Mouse (Mus musculus) stomach, embryonic 16.5 days (tissue): ENCODE results near the gene Fam13c. TPM values are rescaled to one million over a fixed set of nuclear protein-coding genes. Genes with fewer than 3 reads are reported as not detected.
A peak's percentile ranks its signal among the peaks of the same experiment; 100 is the strongest.

Experiments used
- ATAC-seq: fragments of 200-750 bp; cut with Nextera tagmentation; 2 replicates; pipeline ENCODE4 v1.8.0; 2017; ENCODE audit warnings: moderate number of reproducible peaks, moderate TSS enrichment; ENCODE audit not compliant: insufficient read depth, low FRiP score
- H3K27ac ChIP-seq: fragments of 300-500 bp; sonication (generic); 2 replicates; pipeline ENCODE4 v1.5.1; 2014; ENCODE audit warnings: low read length
- H3K27me3 ChIP-seq: fragments of 300-500 bp; sonication (generic); 2 replicates; pipeline ENCODE4 v1.6.1; 2014; ENCODE audit warnings: low read length, control low read depth, mixed read lengths; ENCODE audit not compliant: control insufficient read depth, insufficient read depth
- H3K36me3 ChIP-seq: fragments of 300-500 bp; sonication (generic); 2 replicates; pipeline ENCODE4 v1.6.1; 2014; ENCODE audit warnings: low read length; ENCODE audit not compliant: control insufficient read depth, insufficient read depth
- H3K4me1 ChIP-seq: fragments of 300-500 bp; sonication (generic); 2 replicates; pipeline ENCODE4 v1.6.1; 2014; ENCODE audit warnings: low read length, control low read depth, mixed read lengths; ENCODE audit not compliant: control insufficient read depth, insufficient read depth
- H3K4me2 ChIP-seq: fragments of 300-500 bp; sonication (generic); 2 replicates; pipeline ENCODE4 v1.6.1; 2014; ENCODE audit warnings: low read depth, low read length, mixed read lengths
- H3K4me3 ChIP-seq: fragments of 300-500 bp; sonication (generic); replicated peaks from 2 replicates; pipeline ENCODE4 v1.5.1; 2014; ENCODE audit warnings: mild to moderate bottlenecking, low read length
- H3K9ac ChIP-seq: fragments of 300-500 bp; sonication (generic); 2 replicates; pipeline ENCODE4 v1.6.1; 2014; ENCODE audit warnings: low read length
- H3K9me3 ChIP-seq: fragments of 300-500 bp; sonication (generic); replicated peaks from 2 replicates; pipeline ENCODE4 v1.6.1; 2016; ENCODE audit warnings: low read length, control low read depth; ENCODE audit not compliant: control insufficient read depth
- WGBS: fragments of 180-500 bp; shearing (Covaris S2); extraction: QIAGEN DNeasy Blood & Tissue Kit; methylation state at CpG from one replicate; pipeline ENCODE4 v1.1.7; 2014; 5-methylcytosine and 5-hydroxymethylcytosine counted together
- polyA plus RNA-seq: library from polyadenylated mRNA; unstranded; fragments of >200 nt; fragmentation: Nextera tagmentation; extraction: Ambion mirVana; gene quantifications from 2 replicates; pipeline ENCODE4 v1.2.1, GENCODE M21; 2015

Gene Fam13c
- polyA plus RNA-seq, 1 experiment from 2014 or later: 10.2 TPM

GRCm38 (mm10) chr10:70521379-70521778 lies 81.1 kb downstream of the Fam13c start:
- Histone ChIP-seq H3K4me3 (peak overlapping the region; percentile 39), H3K27ac (no peak overlapping the region), H3K9me3 (no peaks in the 10 kb centered on the region), H3K4me2 (peak overlapping the region; percentile 52), H3K9ac (no peak overlapping the region), H3K4me1 (peaks cover 13% of the 10 kb centered on the region; the same call in 1 of the 2 replicates), H3K27me3 (no peaks in the 10 kb centered on the region; the same call in 1 of the 2 replicates), H3K36me3 (no peaks in the 10 kb centered on the region)
- ATAC-seq: no peak
- WGBS: 24% methylated on average over 5 of the region's 5 CpGs

- Histone ChIP-seq H3K9me3 (no peaks in the 10 kb centered on the region), H3K4me2 (no peak overlapping the region), H3K27me3 (no peaks in the 10 kb centered on the region), H3K27ac (no peak overlapping the region), H3K9ac (no peak overlapping the region), H3K4me3 (no peak overlapping the region), H3K36me3 (no peaks in the 10 kb centered on the region), H3K4me1 (peaks cover 6% of the 10 kb centered on the region; the same call in 1 of the 2 replicates)
- 64% methylated on average over 12 of the region's 12 CpGs for WGBS
- peak; percentile 75; the same call in 1 of the 2 replicates for ATAC-seq
Measured at GRCm38 (mm10) chr10:70530185-70530823, 90.0 kb downstream of the Fam13c start.

- ATAC-seq: no peak
- H3K4me3 ChIP-seq: no peak overlapping the region
- H3K4me2 ChIP-seq: no peak overlapping the region
- WGBS: 88% methylated on average over 9 of the region's 9 CpGs
- H3K27ac ChIP-seq: no peak overlapping the region
- H3K4me1 ChIP-seq: peaks cover 6% of the 10 kb centered on the region; the same call in 1 of the 2 replicates
- H3K9me3 ChIP-seq: no peaks in the 10 kb centered on the region
- no peak overlapping the region for H3K9ac ChIP-seq
- H3K27me3 ChIP-seq: no peaks in the 10 kb centered on the region
- H3K36me3 ChIP-seq: no peaks in the 10 kb centered on the region
Measured at GRCm38 (mm10) chr10:70532249-70532648, 92.0 kb downstream of the Fam13c start.

- no peaks in the 10 kb centered on the region for H3K27me3 ChIP-seq
- H3K4me2 ChIP-seq: no peak overlapping the region
- 77% methylated on average over 8 of the region's 8 CpGs for WGBS
- no peak overlapping the region for H3K27ac ChIP-seq
- H3K9me3 ChIP-seq: no peaks in the 10 kb centered on the region
- no peak overlapping the region for H3K9ac ChIP-seq
- H3K4me1 ChIP-seq: peaks cover 6% of the 10 kb centered on the region; the same call in 1 of the 2 replicates
- no peak overlapping the region for H3K4me3 ChIP-seq
- ATAC-seq: no peak
- H3K36me3 ChIP-seq: no peaks in the 10 kb centered on the region
Measured at GRCm38 (mm10) chr10:70533301-70533781, 93.1 kb downstream of the Fam13c start.

- no peak overlapping the region for H3K4me2 ChIP-seq
- H3K27me3 ChIP-seq: no peaks in the 10 kb centered on the region
- no peaks in the 10 kb centered on the region for H3K9me3 ChIP-seq
- no peak overlapping the region for H3K27ac ChIP-seq
- no peak for ATAC-seq
- 78% methylated on average over 12 of the region's 12 CpGs for WGBS
- H3K9ac ChIP-seq: no peak overlapping the region
- no peaks in the 10 kb centered on the region for H3K36me3 ChIP-seq
- H3K4me3 ChIP-seq: no peak overlapping the region
- peaks cover 6% of the 10 kb centered on the region; the same call in 1 of the 2 replicates for H3K4me1 ChIP-seq
Measured at GRCm38 (mm10) chr10:70533986-70534385, 93.7 kb downstream of the Fam13c start.

- H3K9ac ChIP-seq: no peak overlapping the region
- no peak for ATAC-seq
- no peaks in the 10 kb centered on the region for H3K36me3 ChIP-seq
- WGBS: 95% methylated on average over 10 of the region's 10 CpGs
- no peaks in the 10 kb centered on the region for H3K9me3 ChIP-seq
- H3K4me2 ChIP-seq: no peak overlapping the region
- no peak overlapping the region for H3K4me3 ChIP-seq
- no peaks in the 10 kb centered on the region for H3K27me3 ChIP-seq
- no peak overlapping the region for H3K27ac ChIP-seq
- peaks cover 4% of the 10 kb centered on the region; the same call in 1 of the 2 replicates for H3K4me1 ChIP-seq
Measured at GRCm38 (mm10) chr10:70534571-70534970, 94.3 kb downstream of the Fam13c start.

- H3K9ac ChIP-seq: no peak overlapping the region
- no peaks in the 10 kb centered on the region for H3K27me3 ChIP-seq
- H3K4me2 ChIP-seq: no peak overlapping the region
- H3K4me1 ChIP-seq: no peaks in the 10 kb centered on the region
- H3K27ac ChIP-seq: no peak overlapping the region
- no peak overlapping the region for H3K4me3 ChIP-seq
- no peaks in the 10 kb centered on the region for H3K9me3 ChIP-seq
- 90% methylated on average over 12 of the region's 12 CpGs for WGBS
- H3K36me3 ChIP-seq: no peaks in the 10 kb centered on the region
- ATAC-seq: no peak
Measured at GRCm38 (mm10) chr10:70535401-70535800, 95.1 kb downstream of the Fam13c start.

GRCm38 (mm10) chr10:70537694-70538093 lies 97.4 kb downstream of the Fam13c start:
- no peak overlapping the region for H3K4me3 ChIP-seq
- H3K36me3 ChIP-seq: no peaks in the 10 kb centered on the region
- ATAC-seq: no peak
- H3K4me2 ChIP-seq: no peak overlapping the region
- no peak overlapping the region for H3K9ac ChIP-seq
- no peaks in the 10 kb centered on the region for H3K27me3 ChIP-seq
- H3K4me1 ChIP-seq: no peaks in the 10 kb centered on the region
- H3K27ac ChIP-seq: no peak overlapping the region
- H3K9me3 ChIP-seq: no peaks in the 10 kb centered on the region
- WGBS: 77% methylated on average over 10 of the region's 10 CpGs

GRCm38 (mm10) chr10:70539251-70539650 lies 99.0 kb downstream of the Fam13c start:
- no peaks in the 10 kb centered on the region for H3K4me1 ChIP-seq
- no peaks in the 10 kb centered on the region for H3K27me3 ChIP-seq
- no peak overlapping the region for H3K9ac ChIP-seq
- no peak overlapping the region for H3K4me2 ChIP-seq
- no peaks in the 10 kb centered on the region for H3K9me3 ChIP-seq
- no peak overlapping the region for H3K4me3 ChIP-seq
- no peak overlapping the region for H3K27ac ChIP-seq
- no peak for ATAC-seq
- 91% methylated on average over 9 of the region's 9 CpGs for WGBS
- no peaks in the 10 kb centered on the region for H3K36me3 ChIP-seq
